In genomic region chr9:83951336-83951735, GRCm38 (mm10) we compare ENCODE assay signal across 13 mouse cellular contexts.
"Had no signal": no experiment of that assay in that cellular context is flagged by ENCODE, and none has a peak within 500 bp of the region (broad histone marks: within the 10 kb centered on the region; RNA-seq: fewer than 3 reads in every experiment).

No protein-coding gene starts in this region.

- H3K27me3 ChIP-seq: intestine, embryonic 15.5 days; megakaryocyte, embryonic 14.5 days; midbrain, embryonic 12.5 days; stomach, embryonic 15.5 days had no signal

- DNase-seq: kidney, postnatal 4 days; left cerebral cortex, postnatal 4 days; lung, embryonic 14.5 days; lung, postnatal 14 days; right cerebral cortex, postnatal 14 days; thymus, postnatal 36 days had no signal

- H3K27ac ChIP-seq: intestine, embryonic 15.5 days; layer of hippocampus, adult 2 months; liver, embryonic 14.5 days; macrophage; midbrain, embryonic 12.5 days; stomach, embryonic 15.5 days had no signal

- H3K4me1 ChIP-seq: intestine, embryonic 15.5 days; megakaryocyte, embryonic 14.5 days; midbrain, embryonic 12.5 days; stomach, embryonic 15.5 days had no signal

- H3K4me3 ChIP-seq: intestine, embryonic 15.5 days; layer of hippocampus, adult 2 months; megakaryocyte, embryonic 14.5 days; midbrain, embryonic 12.5 days; stomach, embryonic 15.5 days had no signal

- H3K9ac ChIP-seq: intestine, embryonic 15.5 days; liver, embryonic 14.5 days; lung, embryonic 14.5 days; midbrain, embryonic 12.5 days; stomach, embryonic 15.5 days had no signal

- H3K9me3 ChIP-seq: intestine, embryonic 15.5 days; megakaryocyte, embryonic 14.5 days; midbrain, embryonic 12.5 days; stomach, embryonic 15.5 days had no signal

- H3K4me2 ChIP-seq: intestine, embryonic 15.5 days; lung, embryonic 14.5 days; midbrain, embryonic 12.5 days; stomach, embryonic 15.5 days had no signal

- ATAC-seq: intestine, embryonic 15.5 days had no signal

- H3K36me3 ChIP-seq: intestine, embryonic 15.5 days; midbrain, embryonic 12.5 days; stomach, embryonic 15.5 days had no signal
